Mouse (Mus musculus) brain, adult 10 weeks (tissue): Measurements from ENCODE around the gene Cyp2f2. TPM values are rescaled to one million over a fixed set of nuclear protein-coding genes. Genes with fewer than 3 reads are reported as not detected.

Experiments used
- polyA plus RNA-seq: library from polyadenylated mRNA; stranded (reverse); fragments of 350-450 nt; fragmentation: Illumina TruSeq; extraction: RNeasy Lipid Tissue Mini Kit (QIAGEN cat#74804); gene quantifications from one replicate; pipeline ENCODE4 v1.2.3, GENCODE M21; 2015; ENCODE audit warnings: low read depth, low replicate concordance

The Cyp2f2 gene
- 0.40 TPM for polyA plus RNA-seq

GRCm38 (mm10) chr7:27119676-27120075, at the start of gene Cyp2f2:
Gene Cyp2f2 (plus strand): TSS chr7:27119909.

GRCm38 (mm10) chr7:27153205-27153764, 33.6 kb downstream of the Cyp2f2 start, which contains the start of gene Cyp2t4:
Gene Cyp2t4 (plus strand): TSS chr7:27153714.

GRCm38 (mm10) chr7:27166614-27167474, 47.1 kb downstream of the Cyp2f2 start, which contains the start of gene Egln2:
Gene Egln2 (minus strand): TSS chr7:27166802.

GRCm38 (mm10) chr7:27178324-27179216, 58.9 kb downstream of the Cyp2f2 start, which contains the start of gene Rab4b:
Gene Rab4b (minus strand): TSS chr7:27178896.

GRCm38 (mm10) chr7:27180837-27181695, 61.4 kb downstream of the Cyp2f2 start, which contains the start of the genes Gm21983 and Mia:
Gene Gm21983 (minus strand): TSS chr7:27181086.
Gene Mia (minus strand): TSS chr7:27181157.

Other genes starting within 250 kb of the Cyp2f2 start
- not detected for gene Cyp2a22, start 180.5 kb upstream of the Cyp2f2 start, polyA plus RNA-seq
- gene Cyp2a12, start 90.8 kb upstream of the Cyp2f2 start, polyA plus RNA-seq = not detected
- gene Cyp2t4, start 33.8 kb downstream of the Cyp2f2 start, polyA plus RNA-seq = not detected
- gene Egln2, start 46.9 kb downstream of the Cyp2f2 start, polyA plus RNA-seq = 83.3 TPM
- gene Rab4b, start 59.0 kb downstream of the Cyp2f2 start, polyA plus RNA-seq = 112 TPM
- not detected for gene Gm21983, start 61.2 kb downstream of the Cyp2f2 start, polyA plus RNA-seq
- gene Mia, start 61.2 kb downstream of the Cyp2f2 start, polyA plus RNA-seq = 8.4 TPM
- gene BC024978, start 75.9 kb downstream of the Cyp2f2 start, polyA plus RNA-seq = 16.5 TPM
- gene Snrpa, start 76.4 kb downstream of the Cyp2f2 start, polyA plus RNA-seq = 78.9 TPM
- 6.2 TPM for gene Itpkc, start 108.8 kb downstream of the Cyp2f2 start, polyA plus RNA-seq
- gene Coq8b, start 113.1 kb downstream of the Cyp2f2 start, polyA plus RNA-seq = 25.0 TPM
- gene Numbl, start 138.5 kb downstream of the Cyp2f2 start, polyA plus RNA-seq = 57.8 TPM
- 31.2 TPM for gene Ltbp4, start 217.8 kb downstream of the Cyp2f2 start, polyA plus RNA-seq
- gene Shkbp1, start 236.1 kb downstream of the Cyp2f2 start, polyA plus RNA-seq = 29.2 TPM
- not detected for gene Gm20479, start 237.5 kb downstream of the Cyp2f2 start, polyA plus RNA-seq